Mouse (Mus musculus) intestine, embryonic 15.5 days (tissue): ENCODE results near the gene Ece1. TPM values are rescaled to one million over a fixed set of nuclear protein-coding genes. Genes with fewer than 3 reads are reported as not detected.
"Not testable (repeated sequence)": the region's sequence is repeated elsewhere in the genome, so short reads cannot be mapped to it uniquely, and the experiment has no call there.

ENCODE experiments used
- ATAC-seq: fragments of 200-750 bp; cut with Nextera tagmentation; 2 replicates; pipeline ENCODE4 v1.8.0; 2017; ENCODE audit warnings: moderate TSS enrichment, moderate library complexity
- H3K27ac ChIP-seq: fragments of 300-500 bp; sonication (generic); 2 replicates; pipeline ENCODE4 v1.5.1; 2015; ENCODE audit warnings: mild to moderate bottlenecking, inconsistent platforms
- H3K27me3 ChIP-seq: fragments of 300-500 bp; sonication (generic); replicated peaks from 2 replicates; pipeline ENCODE4 v1.6.1; 2015; ENCODE audit warnings: inconsistent platforms
- H3K36me3 ChIP-seq: fragments of 300-500 bp; sonication (generic); 2 replicates; pipeline ENCODE4 v1.6.1; 2015; ENCODE audit warnings: inconsistent platforms
- H3K4me1 ChIP-seq: fragments of 300-500 bp; sonication (generic); replicated peaks from 2 replicates; pipeline ENCODE4 v1.6.1; 2015; ENCODE audit warnings: inconsistent platforms
- H3K4me2 ChIP-seq: fragments of 300-500 bp; sonication (generic); replicated peaks from 2 replicates; pipeline ENCODE4 v1.6.1; 2015; ENCODE audit warnings: mild to moderate bottlenecking, inconsistent platforms
- H3K4me3 ChIP-seq: fragments of 300-500 bp; sonication (generic); replicated peaks from 2 replicates; pipeline ENCODE4 v1.5.1; 2015; ENCODE audit warnings: inconsistent platforms
- H3K9ac ChIP-seq: fragments of 300-500 bp; sonication (generic); 2 replicates; pipeline ENCODE4 v1.6.1; 2015; ENCODE audit warnings: inconsistent platforms
- H3K9me3 ChIP-seq: fragments of 300-500 bp; sonication (generic); 2 replicates; pipeline ENCODE4 v1.6.1; 2016; ENCODE audit warnings: inconsistent platforms
- WGBS: fragments of 180-500 bp; shearing (Covaris S2); methylation state at CpG from one replicate; pipeline ENCODE4 v1.1.7; 2015; 5-methylcytosine and 5-hydroxymethylcytosine counted together
- polyA plus RNA-seq: library from polyadenylated mRNA; unstranded; fragments of >200 nt; fragmentation: Nextera tagmentation; extraction: Ambion mirVana; gene quantifications from 2 replicates; pipeline ENCODE4 v1.2.1, GENCODE M21; 2015

The Ece1 gene
- polyA plus RNA-seq, 1 experiment from 2014 or later: 56.0 TPM

DNA sequence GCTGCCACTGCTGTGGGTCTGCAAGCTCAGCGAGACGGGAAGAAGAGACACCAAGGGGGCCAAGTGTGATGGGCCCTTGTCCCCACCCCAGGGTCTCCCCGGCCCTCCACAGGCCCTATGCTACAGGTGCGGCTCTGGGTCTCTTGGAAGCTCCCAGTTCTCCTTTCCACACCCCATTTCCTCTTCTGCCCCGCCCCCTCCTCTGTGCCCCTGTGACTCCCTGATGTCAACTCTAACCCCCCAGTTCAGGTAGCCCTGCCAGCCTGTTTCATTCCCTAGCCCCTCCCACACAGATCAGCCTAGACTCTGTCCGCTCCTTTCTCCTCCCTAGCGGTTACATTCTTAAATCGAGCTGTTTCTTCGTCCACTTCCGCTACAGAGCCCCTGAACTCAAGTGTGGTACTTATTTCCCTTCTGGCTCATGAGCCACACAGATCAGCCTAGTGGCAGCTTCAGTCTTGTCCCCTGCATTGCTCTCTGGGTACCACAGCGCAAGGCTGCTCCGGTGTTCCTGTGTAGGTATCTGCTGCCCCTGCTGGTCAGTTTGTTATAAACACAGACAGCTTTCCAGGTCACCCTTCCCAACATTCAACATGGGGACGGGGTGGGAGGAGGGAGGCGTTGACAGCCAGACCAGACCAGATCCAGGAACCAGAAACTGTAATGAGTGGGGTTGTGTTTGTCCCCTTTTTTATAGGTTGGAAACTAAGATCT is 26.3 kb upstream of the Ece1 start:
- H3K27me3 ChIP-seq: no peaks in the 10 kb centered on the region
- ATAC-seq: peak; percentile 89
- no peak overlapping the region for H3K4me3 ChIP-seq
- H3K36me3 ChIP-seq: no peaks in the 10 kb centered on the region
- 12% methylated on average over 14 of the region's 14 CpGs for WGBS
- H3K4me2 ChIP-seq: peak overlapping the region; percentile 39
- no peaks in the 10 kb centered on the region; the same call in 1 of the 2 replicates for H3K4me1 ChIP-seq
- no peak overlapping the region for H3K27ac ChIP-seq
- H3K9ac ChIP-seq: no peak overlapping the region
- H3K9me3 ChIP-seq: no peaks in the 10 kb centered on the region

DNA sequence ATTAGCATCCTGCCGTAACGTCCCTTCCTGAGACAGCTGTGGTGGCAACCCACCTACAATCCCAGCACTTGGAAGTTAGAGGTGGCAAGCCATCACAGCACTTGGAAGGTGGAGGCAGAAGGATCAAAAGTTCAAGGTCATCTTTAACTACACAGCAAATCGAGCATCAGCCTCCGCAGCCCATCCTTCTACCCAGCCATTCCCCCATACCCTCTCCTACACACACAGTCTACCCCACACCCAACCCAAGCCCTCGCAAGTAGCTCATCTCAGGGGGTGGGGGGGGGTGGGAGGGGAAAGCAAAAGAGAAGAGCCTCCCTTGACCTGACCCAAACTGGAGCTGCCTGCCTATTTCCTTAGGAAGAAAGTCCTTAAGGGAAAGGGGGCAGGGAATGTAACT is 25.3 kb upstream of the Ece1 start:
- H3K27me3 ChIP-seq: no peaks in the 10 kb centered on the region
- no peaks in the 10 kb centered on the region for H3K36me3 ChIP-seq
- no peak overlapping the region for H3K4me2 ChIP-seq
- no peak for ATAC-seq
- 79% methylated on average over 4 of the region's 5 CpGs for WGBS
- no peaks in the 10 kb centered on the region; the same call in 1 of the 2 replicates for H3K4me1 ChIP-seq
- H3K4me3 ChIP-seq: no peak overlapping the region
- H3K9me3 ChIP-seq: no peaks in the 10 kb centered on the region
- no peak overlapping the region for H3K27ac ChIP-seq
- H3K9ac ChIP-seq: no peak overlapping the region

DNA sequence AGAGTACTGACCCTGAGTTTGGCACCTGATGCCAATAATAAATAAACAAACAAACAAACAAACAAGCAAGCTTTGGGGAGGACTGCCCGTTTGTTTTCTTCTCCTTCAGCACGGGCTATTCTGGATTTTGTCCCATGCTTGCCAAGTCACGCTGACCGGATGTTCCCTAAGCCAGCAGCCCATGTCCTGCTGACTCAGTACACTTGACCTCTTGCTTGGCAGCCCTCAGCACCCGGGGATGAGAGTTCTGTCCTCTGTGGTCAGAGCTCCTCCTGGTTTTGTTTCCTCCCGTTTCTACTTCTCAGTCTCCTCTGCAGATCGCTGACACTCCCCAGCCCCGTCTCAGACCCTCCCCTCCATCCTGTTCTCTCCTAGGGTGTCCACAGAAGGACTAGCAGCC is 24.2 kb upstream of the Ece1 start:
- Histone ChIP-seq H3K36me3 (no peaks in the 10 kb centered on the region), H3K4me1 (no peaks in the 10 kb centered on the region; the same call in 1 of the 2 replicates), H3K4me2 (no peak overlapping the region), H3K9ac (no peak overlapping the region), H3K4me3 (no peak overlapping the region), H3K27me3 (no peaks in the 10 kb centered on the region), H3K27ac (no peak overlapping the region), H3K9me3 (no peaks in the 10 kb centered on the region)
- whole genome bisulfite sequencing: 73% methylated on average over 8 of the region's 8 CpGs
- no peak for ATAC-seq

DNA sequence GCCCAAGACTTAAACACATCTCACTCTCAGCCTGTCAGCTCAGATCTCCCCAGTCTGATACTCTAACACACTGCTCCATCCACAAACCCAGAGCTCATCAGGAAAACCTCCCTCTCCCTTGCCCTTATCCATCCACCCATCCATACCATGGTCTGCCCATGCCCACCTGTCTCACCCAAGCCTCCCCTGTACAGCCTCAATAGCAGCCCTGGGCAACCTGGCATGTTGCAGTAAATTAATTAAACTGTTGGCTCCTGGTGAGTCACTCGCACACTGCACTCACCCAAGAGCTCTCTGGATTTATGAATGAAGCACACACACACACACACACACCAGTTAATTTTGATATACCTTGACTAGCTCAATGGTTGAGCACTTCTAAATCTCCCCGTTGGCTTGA is 23.2 kb upstream of the Ece1 start:
- no peak for ATAC-seq
- WGBS: 91% methylated on average over 2 of the region's 2 CpGs
- Histone ChIP-seq H3K9me3 (no peaks in the 10 kb centered on the region), H3K27ac (no peak overlapping the region), H3K4me2 (no peak overlapping the region), H3K27me3 (no peaks in the 10 kb centered on the region), H3K9ac (no peak overlapping the region), H3K36me3 (no peaks in the 10 kb centered on the region), H3K4me1 (no peaks in the 10 kb centered on the region; the same call in 1 of the 2 replicates), H3K4me3 (no peak overlapping the region)

DNA sequence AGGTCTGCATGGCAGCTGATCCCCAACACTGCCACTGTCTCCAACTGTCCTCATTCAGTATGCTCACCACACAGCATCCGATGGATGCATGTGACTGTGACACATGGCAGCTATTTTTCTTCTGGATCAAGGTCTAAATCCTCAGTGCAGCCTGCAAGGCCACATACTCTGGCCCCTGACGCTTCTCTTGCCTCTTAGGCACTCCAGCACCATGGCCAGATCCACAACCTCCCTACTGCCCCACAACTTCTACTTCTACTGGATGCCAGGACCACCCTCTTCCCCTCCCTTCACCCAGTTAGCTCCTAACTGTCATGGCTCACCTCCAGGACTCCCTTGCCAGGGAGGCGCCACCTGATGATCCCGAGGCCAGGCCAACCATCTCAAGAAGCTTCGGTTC is 22.6 kb upstream of the Ece1 start:
- no peak overlapping the region for H3K27ac ChIP-seq
- no peak overlapping the region for H3K4me3 ChIP-seq
- WGBS: 85% methylated on average over 5 of the region's 5 CpGs
- no peak for ATAC-seq
- no peaks in the 10 kb centered on the region for H3K36me3 ChIP-seq
- no peak overlapping the region for H3K9ac ChIP-seq
- no peak overlapping the region for H3K4me2 ChIP-seq
- no peaks in the 10 kb centered on the region; the same call in 1 of the 2 replicates for H3K4me1 ChIP-seq
- H3K9me3 ChIP-seq: no peaks in the 10 kb centered on the region
- no peaks in the 10 kb centered on the region for H3K27me3 ChIP-seq

DNA sequence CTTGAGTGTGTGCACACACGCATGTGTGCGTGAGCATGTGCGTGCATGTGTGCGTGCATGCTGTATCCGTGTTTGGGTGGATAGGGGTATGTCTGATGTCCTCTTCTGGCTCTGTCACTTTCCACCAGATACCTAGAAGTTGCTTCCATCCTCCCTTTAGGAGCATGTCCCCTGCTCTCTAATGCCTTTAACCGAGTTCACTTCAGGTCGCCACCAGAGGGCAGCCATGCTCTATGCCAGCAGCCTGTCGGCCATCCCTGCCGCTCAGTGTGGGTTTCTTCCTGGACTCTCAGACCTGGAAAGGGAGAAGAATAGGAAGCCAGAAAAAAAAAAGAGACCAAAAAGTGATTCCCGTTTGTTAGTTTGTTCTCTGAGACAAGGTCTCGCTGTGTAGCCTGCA is 17.4 kb upstream of the Ece1 start:
- Histone ChIP-seq H3K9me3 (0 out of 2 replicates have a peak, but pooled peaks cover 4% of the 10 kb centered on the region), H3K27ac (no peak overlapping the region), H3K36me3 (no peaks in the 10 kb centered on the region), H3K27me3 (no peaks in the 10 kb centered on the region), H3K4me1 (no peaks in the 10 kb centered on the region), H3K9ac (no peak overlapping the region), H3K4me2 (no peak overlapping the region), H3K4me3 (no peak overlapping the region)
- peak; percentile 71; the same call in 1 of the 2 replicates for ATAC-seq
- 23% methylated on average over 11 of the region's 11 CpGs for WGBS

DNA sequence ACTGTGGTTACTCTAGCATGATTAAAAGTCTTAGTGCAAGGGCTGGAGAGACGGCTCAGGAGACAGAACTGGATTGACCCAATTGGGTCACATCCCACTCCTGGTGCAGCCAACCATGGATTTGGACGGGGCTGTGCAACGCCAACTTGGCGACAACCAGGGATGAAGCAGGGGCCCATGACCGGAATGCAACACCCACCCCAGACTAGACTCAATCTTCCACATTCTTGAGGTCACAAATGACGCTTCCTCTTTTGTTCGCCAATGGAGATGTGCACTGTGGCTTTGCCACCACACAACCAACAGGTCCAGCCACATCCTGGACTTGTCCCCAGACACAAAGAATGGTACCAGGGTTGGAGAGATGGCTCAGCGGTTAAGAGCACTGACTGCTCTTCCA is 14.4 kb upstream of the Ece1 start:
- ATAC-seq, H3K4me2 ChIP-seq, H3K9me3 ChIP-seq, H3K4me3 ChIP-seq, H3K4me1 ChIP-seq, H3K9ac ChIP-seq, H3K27me3 ChIP-seq, H3K36me3 ChIP-seq, H3K27ac ChIP-seq: not testable (repeated sequence)
- 86% methylated on average over 8 of the region's 8 CpGs for WGBS

DNA sequence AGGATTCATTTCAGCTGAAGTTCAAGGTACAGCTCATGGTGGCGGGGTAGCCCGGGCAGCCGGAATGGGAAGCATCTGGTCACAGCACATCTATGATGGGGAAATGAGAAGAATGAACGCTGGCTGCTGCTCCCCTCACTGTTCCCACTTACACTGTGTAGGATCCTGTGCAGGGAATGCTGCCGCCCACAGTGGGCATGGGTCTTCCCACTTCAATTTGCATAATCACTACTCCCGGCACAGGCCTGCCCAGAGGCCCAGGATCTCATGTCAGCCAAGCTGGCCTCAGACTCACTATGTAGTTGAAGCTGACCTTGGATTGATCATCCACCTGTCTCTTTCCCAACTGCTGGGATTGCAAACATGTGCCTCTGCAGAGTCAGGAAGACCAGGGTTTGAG is 11.9 kb upstream of the Ece1 start:
- Histone ChIP-seq H3K4me1 (no peaks in the 10 kb centered on the region), H3K4me3 (no peak overlapping the region), H3K36me3 (no peaks in the 10 kb centered on the region), H3K9me3 (0 out of 2 replicates have a peak, but pooled peaks cover 4% of the 10 kb centered on the region), H3K9ac (no peak overlapping the region), H3K27ac (no peak overlapping the region), H3K4me2 (no peak overlapping the region), H3K27me3 (no peaks in the 10 kb centered on the region)
- WGBS: 93% methylated on average over 6 of the region's 6 CpGs
- no peak for ATAC-seq

DNA sequence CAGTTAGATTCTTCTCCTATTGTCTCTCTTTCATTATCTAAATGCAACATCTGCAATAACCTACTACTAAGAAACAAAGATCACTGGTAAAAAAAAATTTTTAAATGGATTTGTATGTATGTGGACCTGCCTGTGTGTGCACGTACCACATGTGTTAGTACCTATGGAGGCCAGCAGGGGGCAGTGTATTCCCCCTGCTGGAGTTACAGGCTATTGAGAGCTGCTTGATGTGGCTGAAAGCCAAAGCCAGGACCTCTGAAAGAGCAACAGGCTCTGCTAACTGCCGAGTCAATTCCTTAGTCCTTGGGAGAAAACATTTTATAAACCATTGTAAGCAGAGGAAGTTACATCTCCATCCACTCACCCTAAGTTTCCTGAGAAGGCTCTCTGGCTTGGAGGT is 10.6 kb upstream of the Ece1 start:
- H3K9ac ChIP-seq: no peak overlapping the region
- H3K4me1 ChIP-seq: 0 out of 2 replicates have a peak, but pooled peaks cover 7% of the 10 kb centered on the region
- no peak overlapping the region for H3K4me3 ChIP-seq
- no peaks in the 10 kb centered on the region for H3K27me3 ChIP-seq
- 0 out of 2 replicates have a peak, but pooled peaks cover 4% of the 10 kb centered on the region for H3K9me3 ChIP-seq
- H3K4me2 ChIP-seq: no peak overlapping the region
- no peak overlapping the region for H3K27ac ChIP-seq
- 61% methylated on average over 2 of the region's 2 CpGs for WGBS
- no peaks in the 10 kb centered on the region for H3K36me3 ChIP-seq
- ATAC-seq: no peak

DNA sequence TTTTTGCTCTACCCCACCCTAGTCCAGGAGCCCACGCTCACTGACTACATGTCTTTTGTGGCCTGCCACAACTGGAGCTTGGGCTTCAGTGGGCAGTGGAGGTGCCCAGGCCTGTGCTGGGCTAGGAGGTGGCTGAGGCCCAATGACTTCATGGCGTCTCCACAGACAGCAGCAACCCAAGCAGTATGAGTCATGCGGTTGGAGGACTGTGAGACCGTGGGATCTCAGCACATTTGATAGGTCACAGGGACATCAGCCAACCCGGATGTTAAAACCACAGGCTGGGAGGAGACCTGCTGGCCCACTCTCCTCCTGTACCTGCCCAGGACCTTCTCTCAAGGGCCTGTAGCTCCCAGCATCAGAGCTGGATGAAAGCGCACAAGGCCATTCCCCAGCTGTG is 8.2 kb upstream of the Ece1 start:
- H3K9ac ChIP-seq: 0 out of 2 replicates have a peak overlapping the region, but pooled peaks have one; percentile 8
- H3K27ac ChIP-seq: no peak overlapping the region
- H3K4me3 ChIP-seq: no peak overlapping the region
- H3K36me3 ChIP-seq: no peaks in the 10 kb centered on the region
- H3K4me1 ChIP-seq: 0 out of 2 replicates have a peak, but pooled peaks cover 7% of the 10 kb centered on the region
- H3K27me3 ChIP-seq: no peaks in the 10 kb centered on the region
- no peak overlapping the region for H3K4me2 ChIP-seq
- ATAC-seq: no peak
- 87% methylated on average over 6 of the region's 6 CpGs for WGBS
- no peaks in the 10 kb centered on the region for H3K9me3 ChIP-seq

DNA sequence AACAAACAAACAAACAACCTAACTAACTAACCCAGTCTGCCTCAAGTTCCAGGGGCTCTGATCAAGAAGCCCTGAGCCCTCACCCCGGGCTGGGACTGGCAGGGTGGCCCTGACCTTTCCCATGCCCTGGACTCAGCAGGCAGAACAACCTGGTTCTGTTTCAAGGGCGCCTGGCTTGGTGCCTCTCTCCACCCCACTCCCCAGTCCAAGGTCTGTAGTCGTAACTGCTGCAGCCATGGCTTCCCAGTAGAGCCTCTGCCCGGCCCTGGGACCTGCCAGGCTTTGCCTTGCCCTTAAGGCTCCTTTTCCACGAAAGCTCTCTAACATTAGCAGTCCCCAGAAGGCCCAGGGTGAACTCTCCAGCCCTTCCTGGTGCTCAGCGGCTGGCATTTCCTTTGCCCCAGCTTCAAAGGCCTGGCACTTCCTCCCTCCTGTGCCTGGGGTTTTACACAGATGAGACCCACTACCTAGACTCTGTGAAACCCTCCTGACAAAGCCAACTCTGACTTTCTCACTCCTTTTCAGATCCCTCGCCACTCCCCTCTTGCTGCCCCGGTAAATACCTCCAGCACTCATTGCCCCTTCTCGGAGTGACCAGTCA is 6.2 kb upstream of the Ece1 start:
- Histone ChIP-seq H3K27ac (no peak overlapping the region), H3K9me3 (no peaks in the 10 kb centered on the region), H3K4me3 (no peak overlapping the region), H3K27me3 (no peaks in the 10 kb centered on the region), H3K4me2 (no peak overlapping the region; the same call in 1 of the 2 replicates), H3K36me3 (no peaks in the 10 kb centered on the region), H3K9ac (no peak overlapping the region; the same call in 1 of the 2 replicates), H3K4me1 (0 out of 2 replicates have a peak, but pooled peaks cover 8% of the 10 kb centered on the region)
- peak; percentile 42; the same call in 1 of the 2 replicates for ATAC-seq
- 57% methylated on average over 9 of the region's 9 CpGs for WGBS

DNA sequence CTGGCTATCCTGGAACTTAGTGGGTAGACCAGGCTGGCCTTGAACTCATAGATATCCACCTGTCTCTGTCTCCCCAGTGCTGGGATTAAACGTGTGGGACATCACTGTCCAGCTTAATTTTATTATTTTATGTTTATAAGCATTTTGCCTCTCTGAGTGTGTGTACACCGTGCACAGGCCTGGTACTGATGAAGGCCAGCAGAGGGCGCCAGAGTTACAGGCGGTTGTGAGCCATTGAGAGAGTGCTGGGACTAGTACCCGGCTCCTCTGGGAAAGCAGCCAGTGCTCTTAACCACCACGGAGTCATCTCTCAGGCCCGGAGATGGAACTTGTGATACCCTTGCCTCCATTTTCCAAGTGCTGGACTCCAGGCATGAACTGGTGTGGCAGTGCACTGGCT is 4.9 kb upstream of the Ece1 start:
- H3K36me3 ChIP-seq: no peaks in the 10 kb centered on the region
- 33% methylated on average over 7 of the region's 7 CpGs for WGBS
- no peak overlapping the region for H3K4me3 ChIP-seq
- no peaks in the 10 kb centered on the region for H3K9me3 ChIP-seq
- H3K27me3 ChIP-seq: no peaks in the 10 kb centered on the region
- H3K4me2 ChIP-seq: no peak overlapping the region
- 0 out of 2 replicates have a peak, but pooled peaks cover 10% of the 10 kb centered on the region for H3K4me1 ChIP-seq
- H3K9ac ChIP-seq: no peak overlapping the region
- H3K27ac ChIP-seq: no peak overlapping the region
- no peak for ATAC-seq

DNA sequence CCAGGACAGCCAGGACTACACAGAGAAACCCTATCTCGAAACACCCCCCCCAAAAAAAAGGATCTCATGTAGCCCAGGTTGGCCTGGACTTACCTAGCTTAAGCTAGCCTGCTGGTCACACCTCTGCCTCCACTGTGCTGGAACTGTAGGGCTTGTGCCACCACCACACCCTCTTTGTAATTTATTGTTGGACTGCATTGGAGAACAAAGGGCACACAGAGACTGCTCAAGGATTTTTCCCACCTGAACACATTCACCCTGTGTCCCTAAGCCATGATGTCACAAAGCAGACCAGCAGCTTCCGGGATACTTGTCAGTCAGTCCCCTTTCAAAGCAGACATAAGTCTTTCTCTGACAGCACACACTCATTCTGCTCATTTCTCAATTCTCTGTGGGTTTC is 3.7 kb upstream of the Ece1 start:
- Histone ChIP-seq H3K27me3 (no peaks in the 10 kb centered on the region), H3K36me3 (no peaks in the 10 kb centered on the region), H3K4me3 (no peak overlapping the region), H3K4me1 (peaks cover 16% of the 10 kb centered on the region), H3K27ac (no peak overlapping the region), H3K9me3 (no peaks in the 10 kb centered on the region), H3K4me2 (no peak overlapping the region), H3K9ac (no peak overlapping the region)
- WGBS: 76% methylated on average over 2 of the region's 2 CpGs
- peak; percentile 31 for ATAC-seq
